Mouse (Mus musculus) forebrain, embryonic 15.5 days (tissue): ENCODE data around the gene Mcf2l. TPM values are rescaled to one million over a fixed set of nuclear protein-coding genes. Genes with fewer than 3 reads are reported as not detected.

Experiments
- ATAC-seq: fragments of 200-750 bp; cut with Nextera tagmentation; replicated peaks from 2 replicates; pipeline ENCODE4 v1.8.0; 2017; ENCODE audit warnings: mild to moderate bottlenecking, moderate TSS enrichment, moderate library complexity
- H3K27ac ChIP-seq: fragments of 300-500 bp; sonication (generic); replicated peaks from 2 replicates; pipeline ENCODE4 v1.5.1; 2015; ENCODE audit warnings: mild to moderate bottlenecking, inconsistent platforms
- H3K27me3 ChIP-seq: fragments of 300-500 bp; sonication (generic); 2 replicates; pipeline ENCODE4 v1.6.1; 2015; ENCODE audit warnings: inconsistent platforms
- H3K36me3 ChIP-seq: fragments of 300-500 bp; sonication (generic); 2 replicates; pipeline ENCODE4 v1.6.1; 2015; ENCODE audit warnings: mild to moderate bottlenecking, inconsistent platforms
- H3K4me1 ChIP-seq: fragments of 300-500 bp; sonication (generic); 2 replicates; pipeline ENCODE4 v1.6.1; 2015; ENCODE audit warnings: inconsistent platforms
- H3K4me2 ChIP-seq: fragments of 300-500 bp; sonication (generic); replicated peaks from 2 replicates; pipeline ENCODE4 v1.6.1; 2015; ENCODE audit warnings: mild to moderate bottlenecking, inconsistent platforms
- H3K4me3 ChIP-seq: fragments of 300-500 bp; sonication (generic); 2 replicates; pipeline ENCODE4 v1.5.1; 2015; ENCODE audit warnings: mild to moderate bottlenecking, inconsistent platforms
- H3K9ac ChIP-seq: fragments of 300-500 bp; sonication (generic); replicated peaks from 2 replicates; pipeline ENCODE4 v1.6.1; 2015; ENCODE audit warnings: mild to moderate bottlenecking, inconsistent platforms
- H3K9me3 ChIP-seq: fragments of 300-500 bp; sonication (generic); 2 replicates; pipeline ENCODE4 v1.6.1; 2016; ENCODE audit warnings: inconsistent platforms
- WGBS: fragments of 180-500 bp; shearing (Covaris S2); methylation state at CpG from one replicate; pipeline ENCODE4 v1.1.7; 2015; ENCODE audit warnings: mixed read lengths; 5-methylcytosine and 5-hydroxymethylcytosine counted together
- polyA plus RNA-seq: library from polyadenylated mRNA; unstranded; fragments of >200 nt; fragmentation: Nextera tagmentation; extraction: Ambion mirVana; gene quantifications from 2 replicates; pipeline ENCODE4 v1.2.1, GENCODE M21; 2015

Gene Mcf2l
- polyA plus RNA-seq, 1 experiment from 2014 or later = 139 TPM

DNA sequence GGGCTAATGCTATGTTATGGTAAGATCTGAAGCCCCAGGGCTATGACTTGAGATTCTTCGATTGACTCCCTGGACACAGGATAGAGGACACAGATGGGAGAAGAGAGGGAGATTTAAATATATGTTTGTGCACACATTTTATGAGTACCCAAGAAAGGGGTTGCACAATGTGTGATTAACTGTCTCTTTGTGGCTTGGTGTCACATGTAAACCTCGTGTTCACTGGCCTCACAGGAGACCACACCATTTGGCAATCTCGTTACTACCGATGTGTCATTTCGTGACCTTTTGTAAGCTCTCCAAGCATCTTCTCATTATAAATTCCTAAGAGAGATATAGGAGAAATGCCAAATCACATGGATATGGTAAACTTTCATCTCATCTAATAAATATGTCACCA, 154.0 kb downstream of the Mcf2l start:
- H3K4me2 ChIP-seq = no peak overlapping the region
- WGBS = 88% methylated on average over 5 of the region's 5 CpGs
- H3K9me3 ChIP-seq = no peaks in the 10 kb centered on the region
- no peak overlapping the region for H3K27ac ChIP-seq
- no peaks in the 10 kb centered on the region for H3K27me3 ChIP-seq
- no peaks in the 10 kb centered on the region for H3K36me3 ChIP-seq
- H3K4me3 ChIP-seq = no peak overlapping the region
- H3K9ac ChIP-seq = no peak overlapping the region
- no peaks in the 10 kb centered on the region for H3K4me1 ChIP-seq
- no peak for ATAC-seq

DNA sequence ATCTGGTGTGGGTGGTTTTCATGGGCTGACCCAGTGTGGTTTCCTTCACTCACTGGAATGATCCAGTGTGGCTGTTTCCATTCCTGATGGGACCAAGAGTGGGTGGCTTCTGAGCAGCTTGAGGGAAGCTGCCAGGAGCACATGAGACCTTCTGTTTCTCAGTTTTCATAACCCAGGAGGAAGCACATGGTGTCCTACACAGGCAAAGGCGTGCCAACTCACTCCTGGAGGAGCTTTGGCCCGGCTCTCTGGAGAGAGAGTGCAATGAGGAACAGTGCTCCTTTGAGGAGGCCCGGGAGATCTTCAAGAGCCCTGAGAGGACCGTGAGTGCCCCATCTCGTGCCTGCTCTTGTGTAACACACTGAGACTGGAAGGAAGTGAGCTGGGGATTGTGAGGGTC, 154.9 kb downstream of the Mcf2l start:
- no peaks in the 10 kb centered on the region for H3K27me3 ChIP-seq
- no peaks in the 10 kb centered on the region for H3K4me1 ChIP-seq
- no peaks in the 10 kb centered on the region for H3K36me3 ChIP-seq
- no peak for ATAC-seq
- H3K4me2 ChIP-seq = no peak overlapping the region
- no peaks in the 10 kb centered on the region for H3K9me3 ChIP-seq
- H3K9ac ChIP-seq = no peak overlapping the region
- H3K4me3 ChIP-seq = no peak overlapping the region
- 82% methylated on average over 5 of the region's 5 CpGs for WGBS
- H3K27ac ChIP-seq = no peak overlapping the region

DNA sequence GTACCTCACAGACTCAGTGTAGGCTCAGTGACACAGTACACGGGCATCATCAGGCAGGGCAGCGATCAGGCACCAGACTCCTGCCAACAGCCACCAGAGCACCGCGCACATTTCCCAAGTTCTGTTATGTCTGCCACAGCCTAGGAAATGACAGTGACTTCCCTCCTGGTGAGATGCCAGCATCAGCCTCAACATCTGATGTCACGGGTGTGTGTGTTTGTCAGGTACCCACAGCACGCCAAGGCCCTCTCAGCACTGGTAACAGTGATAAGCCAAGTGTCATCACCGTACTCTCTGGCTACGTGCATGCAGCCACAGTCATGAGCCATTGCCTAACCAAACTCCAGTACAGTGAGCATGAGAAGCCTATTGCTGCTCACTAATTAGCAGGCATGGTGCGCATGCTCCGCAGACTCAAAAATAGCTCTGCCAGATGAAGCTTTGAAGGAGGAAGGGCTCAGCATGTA, 162.8 kb downstream of the Mcf2l start:
- Histone ChIP-seq H3K27me3 (no peaks in the 10 kb centered on the region), H3K9ac (no peak overlapping the region), H3K9me3 (no peaks in the 10 kb centered on the region), H3K27ac (peak overlapping the region; percentile 34), H3K4me2 (no peak overlapping the region), H3K4me3 (no peak overlapping the region), H3K36me3 (no peaks in the 10 kb centered on the region), H3K4me1 (0 out of 2 replicates have a peak, but pooled peaks cover 11% of the 10 kb centered on the region)
- ATAC-seq = peak; percentile 67
- WGBS = 75% methylated on average over 10 of the region's 10 CpGs

GRCm38 (mm10) chr8:13037015-13037414, 163.4 kb downstream of the Mcf2l start, which contains the start of gene F10:
TSS of gene F10 (plus strand) at chr8:13037308.
- no peak within 1 kb of the TSS for H3K4me2 ChIP-seq
- no peaks in the 10 kb centered on the region for H3K27me3 ChIP-seq
- no peak within 1 kb of the TSS for H3K9ac ChIP-seq
- no peaks in the 10 kb centered on the region for H3K9me3 ChIP-seq
- 82% methylated on average over 7 of the region's 7 CpGs for WGBS
- peak within 1 kb of the TSS; percentile 34 for H3K27ac ChIP-seq
- 0 out of 2 replicates have a peak, but pooled peaks cover 11% of the 10 kb centered on the region for H3K4me1 ChIP-seq
- ATAC-seq = no peak
- no peak within 1 kb of the TSS for H3K4me3 ChIP-seq
- H3K36me3 ChIP-seq = no peaks in the 10 kb centered on the region

DNA sequence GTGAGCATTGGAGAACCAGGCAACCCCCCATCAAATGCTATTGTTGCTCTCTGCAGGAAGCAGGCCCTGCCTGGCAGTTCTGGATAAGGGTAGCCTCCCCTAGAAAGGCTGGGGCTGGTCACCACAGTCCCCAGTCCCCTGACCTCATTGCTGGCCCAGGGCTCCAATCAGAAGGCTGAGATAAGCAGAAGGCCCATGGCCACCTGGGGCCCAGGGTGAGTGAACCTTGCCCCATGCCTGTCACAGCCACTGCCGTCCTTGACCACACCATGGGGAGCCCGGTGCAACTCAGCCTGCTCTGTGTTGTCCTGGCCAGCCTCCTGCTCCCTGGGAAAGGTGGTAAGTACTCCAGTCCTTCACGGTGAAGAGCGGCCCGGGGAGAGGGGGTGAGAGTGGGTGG, 164.0 kb downstream of the Mcf2l start:
- Histone ChIP-seq H3K4me2 (no peak overlapping the region), H3K27ac (no peak overlapping the region), H3K27me3 (no peaks in the 10 kb centered on the region), H3K36me3 (no peaks in the 10 kb centered on the region), H3K4me1 (0 out of 2 replicates have a peak, but pooled peaks cover 11% of the 10 kb centered on the region), H3K9ac (no peak overlapping the region), H3K4me3 (no peak overlapping the region), H3K9me3 (no peaks in the 10 kb centered on the region)
- 37% methylated on average over 5 of the region's 5 CpGs for WGBS
- ATAC-seq = no peak

GRCm38 (mm10) chr8:13039054-13039453, 165.4 kb downstream of the Mcf2l start:
- Histone ChIP-seq H3K9me3 (no peaks in the 10 kb centered on the region), H3K9ac (no peak overlapping the region), H3K27ac (no peak overlapping the region), H3K4me3 (no peak overlapping the region), H3K4me1 (0 out of 2 replicates have a peak, but pooled peaks cover 11% of the 10 kb centered on the region), H3K4me2 (no peak overlapping the region), H3K27me3 (no peaks in the 10 kb centered on the region), H3K36me3 (no peaks in the 10 kb centered on the region)
- 83% methylated on average over 6 of the region's 6 CpGs for WGBS
- ATAC-seq = no peak

DNA sequence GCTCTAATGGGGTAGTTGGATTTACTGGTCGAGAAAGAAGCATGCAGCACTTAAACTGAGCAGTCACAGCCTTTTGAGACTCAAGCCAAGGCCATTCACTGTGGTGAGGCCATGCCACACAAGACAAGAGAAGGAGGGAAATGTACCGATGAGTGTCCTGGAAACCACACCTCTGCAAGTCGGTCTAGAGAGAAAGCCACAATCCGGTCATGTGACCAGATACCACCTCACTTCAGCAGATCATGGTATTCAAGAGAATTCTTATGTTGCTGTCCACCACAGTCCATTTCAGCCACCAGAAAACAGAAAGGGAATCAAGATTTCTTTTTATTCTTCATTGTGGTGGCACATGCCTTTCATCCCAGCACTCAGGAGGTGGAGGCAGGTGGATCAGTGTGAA, 167.9 kb downstream of the Mcf2l start:
- H3K36me3 ChIP-seq = no peaks in the 10 kb centered on the region
- H3K9ac ChIP-seq = no peak overlapping the region
- no peak overlapping the region for H3K4me2 ChIP-seq
- no peak for ATAC-seq
- no peaks in the 10 kb centered on the region for H3K27me3 ChIP-seq
- H3K4me3 ChIP-seq = no peak overlapping the region
- no peak overlapping the region for H3K27ac ChIP-seq
- no peaks in the 10 kb centered on the region for H3K9me3 ChIP-seq
- 0 out of 2 replicates have a peak, but pooled peaks cover 6% of the 10 kb centered on the region for H3K4me1 ChIP-seq
- 76% methylated on average over 4 of the region's 4 CpGs for WGBS

DNA sequence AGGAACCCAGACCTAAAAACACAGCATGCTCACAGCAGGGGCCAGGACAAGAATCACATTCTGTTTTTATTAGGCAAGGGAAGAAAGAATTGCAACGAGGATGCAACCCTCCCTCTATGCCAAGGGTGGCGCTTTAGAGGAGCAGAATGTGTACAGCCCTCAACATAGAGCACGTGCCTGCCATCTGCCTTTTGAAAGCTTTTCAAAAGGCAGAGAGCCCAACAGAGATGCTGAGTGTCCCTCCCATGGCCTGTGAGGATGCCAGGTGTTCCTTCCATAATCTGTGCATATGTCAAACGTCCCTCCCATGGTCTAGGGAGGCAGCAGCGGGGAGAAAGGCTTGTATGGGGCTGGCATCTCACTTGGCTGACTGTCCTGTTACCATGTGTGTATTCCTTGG, 174.0 kb downstream of the Mcf2l start:
- no peak overlapping the region for H3K27ac ChIP-seq
- no peaks in the 10 kb centered on the region for H3K27me3 ChIP-seq
- no peak overlapping the region for H3K9ac ChIP-seq
- H3K36me3 ChIP-seq = no peaks in the 10 kb centered on the region
- H3K4me2 ChIP-seq = no peak overlapping the region
- 0 out of 2 replicates have a peak, but pooled peaks cover 6% of the 10 kb centered on the region for H3K9me3 ChIP-seq
- no peak for ATAC-seq
- no peaks in the 10 kb centered on the region for H3K4me1 ChIP-seq
- H3K4me3 ChIP-seq = no peak overlapping the region
- WGBS = 46% methylated on average over 5 of the region's 5 CpGs

DNA sequence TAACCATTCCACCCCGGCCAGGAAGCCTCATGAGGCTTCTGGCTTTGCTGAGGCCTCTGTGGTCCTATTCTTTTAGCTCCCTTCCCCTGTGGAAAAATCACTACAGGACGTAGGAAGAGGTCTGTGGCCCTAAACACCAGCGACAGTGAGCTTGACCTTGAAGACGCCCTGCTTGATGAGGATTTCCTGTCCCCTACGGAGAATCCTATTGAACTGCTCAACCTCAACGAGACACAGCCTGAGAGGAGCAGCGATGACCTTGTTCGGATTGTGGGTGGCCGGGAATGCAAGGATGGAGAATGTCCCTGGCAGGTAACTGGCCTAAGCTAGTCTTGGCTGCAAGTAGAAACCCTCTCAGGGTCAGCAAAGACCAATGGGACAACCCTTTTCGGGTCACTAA, 176.9 kb downstream of the Mcf2l start:
- Histone ChIP-seq H3K4me3 (no peak overlapping the region), H3K9ac (no peak overlapping the region), H3K36me3 (no peaks in the 10 kb centered on the region), H3K27ac (no peak overlapping the region), H3K9me3 (0 out of 2 replicates have a peak, but pooled peaks cover 6% of the 10 kb centered on the region), H3K27me3 (no peaks in the 10 kb centered on the region), H3K4me1 (no peaks in the 10 kb centered on the region), H3K4me2 (no peak overlapping the region)
- no peak for ATAC-seq
- 83% methylated on average over 10 of the region's 10 CpGs for WGBS

DNA sequence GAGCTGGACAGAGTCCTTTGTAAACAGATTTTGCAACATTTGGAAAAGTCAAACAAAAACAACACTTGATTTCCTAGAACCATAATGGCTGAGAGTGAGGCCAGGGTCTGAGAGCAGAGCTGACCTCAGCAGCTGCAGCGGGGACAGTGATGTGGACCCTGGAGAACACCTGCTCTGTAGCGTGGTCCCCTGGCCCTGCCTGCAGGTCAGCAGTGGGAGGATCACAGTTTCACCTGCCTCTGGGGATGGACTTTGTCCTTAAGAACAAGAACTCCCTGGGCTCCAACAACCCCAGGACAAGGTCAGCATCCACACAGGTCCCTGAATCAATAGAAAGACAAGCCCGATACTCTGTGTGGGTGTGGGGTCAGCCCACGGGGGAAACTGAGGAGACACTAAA, 183.7 kb downstream of the Mcf2l start:
- no peak overlapping the region for H3K27ac ChIP-seq
- no peak overlapping the region for H3K4me3 ChIP-seq
- no peaks in the 10 kb centered on the region for H3K36me3 ChIP-seq
- H3K4me1 ChIP-seq = peaks cover 5% of the 10 kb centered on the region; the same call in 1 of the 2 replicates
- no peak overlapping the region for H3K9ac ChIP-seq
- no peaks in the 10 kb centered on the region for H3K27me3 ChIP-seq
- H3K4me2 ChIP-seq = no peak overlapping the region
- no peaks in the 10 kb centered on the region for H3K9me3 ChIP-seq
- WGBS = 91% methylated on average over 4 of the region's 4 CpGs
- ATAC-seq = no peak

- Histone ChIP-seq H3K27me3 (no peaks in the 10 kb centered on the region), H3K9me3 (no peaks in the 10 kb centered on the region), H3K4me1 (peaks cover 5% of the 10 kb centered on the region; the same call in 1 of the 2 replicates), H3K9ac (no peak within 1 kb of the TSS), H3K4me2 (no peak within 1 kb of the TSS), H3K36me3 (no peaks in the 10 kb centered on the region), H3K27ac (no peak within 1 kb of the TSS), H3K4me3 (no peak within 1 kb of the TSS)
- WGBS = 80% methylated on average over 17 of the region's 17 CpGs
- no peak for ATAC-seq
These were observed 187.0 kb downstream of the Mcf2l start, which contains the start of gene Proz for GRCm38 (mm10) chr8:13060441-13061150. TSS of gene Proz (plus strand) at chr8:13060914.

DNA sequence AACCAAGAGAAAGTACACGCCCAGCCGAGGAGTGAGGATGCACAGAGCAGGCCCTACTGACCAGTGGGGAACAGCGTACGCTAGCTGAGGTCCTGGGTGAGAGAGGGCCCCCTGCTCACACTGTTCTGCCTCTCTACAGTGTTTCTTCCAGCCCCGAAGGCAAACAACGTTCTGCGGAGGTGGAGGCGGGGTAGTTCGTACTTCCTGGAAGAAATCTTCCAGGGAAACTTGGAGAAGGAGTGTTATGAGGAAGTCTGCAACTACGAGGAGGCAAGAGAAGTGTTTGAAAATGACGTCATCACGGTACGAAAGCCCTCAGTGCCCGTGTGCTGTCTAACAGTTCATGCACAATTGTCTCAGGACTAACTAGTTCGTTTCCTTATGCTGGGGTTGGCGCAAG, 189.5 kb downstream of the Mcf2l start:
- H3K9me3 ChIP-seq = no peaks in the 10 kb centered on the region
- WGBS = 81% methylated on average over 16 of the region's 16 CpGs
- no peaks in the 10 kb centered on the region for H3K27me3 ChIP-seq
- no peak overlapping the region for H3K4me2 ChIP-seq
- no peak overlapping the region for H3K9ac ChIP-seq
- H3K27ac ChIP-seq = no peak overlapping the region
- no peak for ATAC-seq
- no peak overlapping the region for H3K4me3 ChIP-seq
- peaks cover 3% of the 10 kb centered on the region; the same call in 1 of the 2 replicates for H3K4me1 ChIP-seq
- H3K36me3 ChIP-seq = no peaks in the 10 kb centered on the region
